Mouse (Mus musculus) natural killer cell, adult 2 months (primary cell): ENCODE results near the gene Adk.

Source experiments
- DNase-seq, 2 experiments: peaks; one replicate each; pipeline ENCODE4 v3.0.0; 2022; ENCODE audit warnings: low spot score in 2 of 2

Gene Adk

GRCm38 (mm10) chr14:21165706-21166105 is 113.3 kb downstream of the Adk start:
- DNase-seq: no peak

DNA sequence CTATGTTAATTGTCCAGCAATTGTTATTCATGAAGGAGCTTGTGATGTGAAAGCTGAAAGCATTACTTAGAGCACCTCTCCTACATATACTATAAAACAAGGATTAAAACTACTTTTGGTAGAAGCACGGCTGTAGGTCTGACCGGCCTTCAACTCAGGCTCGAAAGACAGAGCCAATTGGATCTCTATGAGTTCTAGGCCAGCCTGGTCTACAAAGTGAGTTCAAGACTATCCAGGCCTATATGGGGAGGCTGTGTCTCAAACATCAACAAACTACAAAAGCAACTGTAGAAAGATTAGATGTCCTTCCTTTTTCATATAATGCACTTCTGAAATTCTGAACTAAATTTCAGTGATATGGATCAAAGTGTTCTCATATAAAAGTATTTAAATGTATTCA is 113.7 kb downstream of the Adk start:
- DNase-seq: no peak

- DNase-seq: no peak
Measured at GRCm38 (mm10) chr14:21173973-21174745, 121.8 kb downstream of the Adk start.

DNA sequence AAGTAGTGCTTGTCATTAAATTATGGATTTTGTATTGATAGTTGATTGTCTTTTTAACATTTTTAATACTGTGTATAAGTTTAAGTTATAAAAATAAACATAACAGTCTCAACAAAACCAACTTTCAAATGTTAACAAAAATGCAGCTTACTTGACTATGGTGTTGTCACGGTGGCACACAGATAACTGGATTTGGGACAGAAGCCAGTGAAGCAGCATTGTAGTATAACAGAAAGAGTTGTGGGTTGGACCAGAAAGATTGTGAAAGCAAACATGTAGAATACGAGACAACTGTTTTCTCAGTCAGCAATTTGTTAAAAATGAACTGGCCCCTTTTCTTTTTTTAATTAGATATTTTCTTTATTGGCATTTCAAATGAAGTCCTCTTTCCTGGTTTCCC is 122.4 kb downstream of the Adk start:
- no peak for DNase-seq

DNA sequence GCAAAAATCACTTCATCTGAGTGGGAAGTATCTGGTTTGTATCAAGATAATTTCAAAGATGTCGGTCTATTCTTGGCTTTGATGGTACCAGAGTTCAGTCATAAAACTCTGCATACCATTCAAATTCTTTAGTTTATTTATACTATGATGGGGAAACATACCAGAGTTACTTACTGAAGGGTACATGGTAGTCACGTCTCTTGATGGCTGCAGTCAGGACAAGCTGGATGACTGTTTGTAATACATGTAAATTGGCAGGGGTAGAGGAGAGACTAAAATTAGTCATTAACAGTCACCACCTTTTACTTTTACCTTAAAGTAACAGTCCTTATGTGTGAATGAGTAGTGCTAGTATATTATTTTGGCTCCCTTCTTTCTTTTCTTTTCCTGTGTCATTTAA is 125.4 kb downstream of the Adk start:
- DNase-seq: no peak

GRCm38 (mm10) chr14:21178356-21178755 is 126.0 kb downstream of the Adk start:
- no peak for DNase-seq

DNA sequence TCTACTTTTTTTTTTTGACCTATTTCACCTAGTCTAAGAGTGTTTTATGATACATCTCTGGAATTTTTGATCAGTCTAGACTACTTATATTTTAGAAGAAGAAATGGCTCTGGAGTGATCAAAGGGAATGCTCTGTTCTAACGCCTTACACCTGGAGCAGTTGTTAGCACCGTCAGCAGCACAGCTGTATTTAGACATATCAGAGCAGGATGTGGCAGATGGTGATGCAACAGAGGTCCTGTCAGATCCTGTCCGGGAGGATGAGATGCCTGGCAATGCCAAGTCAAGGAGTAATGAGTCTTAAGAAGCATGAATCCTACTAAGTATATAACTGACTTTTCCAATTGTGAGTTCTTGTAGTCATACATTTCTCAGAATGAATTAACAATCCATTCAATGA is 128.7 kb downstream of the Adk start:
- no peak for DNase-seq

DNA sequence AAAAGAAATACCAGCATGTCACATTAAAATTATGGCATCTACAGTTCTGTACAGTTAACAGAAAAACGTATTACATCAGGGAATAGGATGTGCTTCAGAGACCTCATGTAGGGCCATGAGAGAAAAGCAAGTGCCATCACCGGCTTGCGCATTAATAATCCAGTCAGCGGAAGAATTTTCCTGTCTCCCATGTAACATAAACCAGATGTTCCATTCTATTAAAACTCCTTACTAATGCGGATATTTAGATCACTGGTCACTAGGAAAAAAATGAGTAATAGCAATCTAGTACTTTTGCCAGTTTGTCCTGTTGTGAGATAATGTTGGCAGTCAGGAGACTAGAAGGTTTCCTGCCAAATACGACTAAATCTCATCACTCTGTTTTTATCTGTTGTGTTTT is 139.6 kb downstream of the Adk start:
- no peak for DNase-seq

DNA sequence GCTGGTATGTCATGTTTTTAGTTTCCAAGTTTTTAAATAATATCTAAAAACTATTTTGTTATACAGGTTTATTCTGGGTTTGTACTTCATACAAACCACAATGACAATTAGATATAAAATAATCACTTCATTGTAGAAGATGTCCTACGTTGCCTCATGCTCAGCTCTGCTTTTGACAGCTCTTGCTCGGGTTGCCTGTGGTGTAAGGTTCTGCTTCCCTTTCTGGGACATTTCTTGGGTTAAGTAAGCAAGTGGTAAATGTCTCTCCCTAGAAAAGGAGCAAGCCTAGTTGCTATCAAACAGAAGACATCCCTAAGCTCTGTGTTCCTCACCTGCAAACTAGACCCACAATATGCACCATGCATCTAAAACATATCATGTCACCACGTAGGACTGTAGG is 140.4 kb downstream of the Adk start:
- DNase-seq: no peak

DNA sequence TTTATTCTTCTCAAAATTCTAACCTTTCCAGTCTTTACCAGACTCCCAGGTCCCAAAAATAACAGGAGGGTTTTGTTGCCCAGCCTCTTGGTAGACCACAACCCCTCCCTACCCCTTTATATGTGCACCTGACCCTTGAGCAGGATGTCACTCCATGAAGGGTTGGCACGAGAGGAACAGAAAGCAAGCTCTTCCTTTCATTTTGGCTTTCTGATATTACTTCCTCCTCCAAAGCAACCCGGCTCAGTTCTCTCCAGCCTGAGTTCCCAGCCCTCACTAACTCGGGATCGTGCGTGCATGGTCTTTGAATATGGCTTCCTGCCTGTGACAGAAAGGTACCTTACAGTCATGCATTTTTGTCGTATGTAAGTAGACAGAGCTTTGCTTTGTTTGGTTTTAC is 142.0 kb downstream of the Adk start:
- no peak for DNase-seq

GRCm38 (mm10) chr14:21200850-21201249 is 148.5 kb downstream of the Adk start:
- DNase-seq: no peak

DNA sequence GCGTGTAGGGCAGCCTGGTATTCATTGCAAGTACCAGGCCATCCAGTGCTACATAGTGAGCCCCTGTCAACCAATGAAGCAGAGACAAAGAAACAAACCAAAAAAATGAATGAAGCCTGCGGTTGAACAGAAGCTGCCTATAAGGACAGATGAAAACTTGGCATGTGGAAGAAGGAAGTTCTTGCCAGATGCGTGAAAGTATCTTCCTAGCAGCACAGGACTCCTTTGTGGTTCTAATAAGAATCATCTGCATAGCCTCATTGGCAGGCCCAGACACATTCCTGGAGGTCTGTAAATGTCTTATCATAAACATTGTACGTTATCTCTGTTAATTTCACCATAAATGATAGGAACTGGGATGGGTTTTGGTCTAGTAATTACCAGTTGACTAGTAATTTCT is 154.1 kb downstream of the Adk start:
- DNase-seq: no peak

- DNase-seq: no peak
Measured at GRCm38 (mm10) chr14:21221574-21222138, 169.3 kb downstream of the Adk start.

GRCm38 (mm10) chr14:21222206-21222605 is 169.8 kb downstream of the Adk start:
- no peak for DNase-seq

DNA sequence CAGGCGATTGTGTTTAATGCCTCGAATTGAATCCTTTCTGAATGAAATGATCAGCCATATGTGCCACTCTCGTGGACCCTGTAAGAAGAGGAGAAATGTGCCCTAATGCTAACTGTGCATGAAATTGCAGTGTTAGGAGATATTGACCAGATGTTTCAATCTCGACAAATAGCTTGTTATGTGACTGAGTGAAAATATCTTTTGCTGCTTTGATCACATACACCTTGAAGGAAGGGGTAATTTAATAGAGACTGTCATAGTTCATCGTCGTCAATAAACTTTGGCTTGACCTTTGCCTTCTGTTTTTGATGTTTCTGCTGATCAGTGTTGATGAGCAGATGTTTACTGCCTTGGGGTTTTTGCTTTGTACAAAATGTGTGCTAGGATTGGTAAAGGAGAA is 171.1 kb downstream of the Adk start:
- no peak for DNase-seq

- no peak for DNase-seq
Measured at GRCm38 (mm10) chr14:21223971-21224635, 171.7 kb downstream of the Adk start.

DNA sequence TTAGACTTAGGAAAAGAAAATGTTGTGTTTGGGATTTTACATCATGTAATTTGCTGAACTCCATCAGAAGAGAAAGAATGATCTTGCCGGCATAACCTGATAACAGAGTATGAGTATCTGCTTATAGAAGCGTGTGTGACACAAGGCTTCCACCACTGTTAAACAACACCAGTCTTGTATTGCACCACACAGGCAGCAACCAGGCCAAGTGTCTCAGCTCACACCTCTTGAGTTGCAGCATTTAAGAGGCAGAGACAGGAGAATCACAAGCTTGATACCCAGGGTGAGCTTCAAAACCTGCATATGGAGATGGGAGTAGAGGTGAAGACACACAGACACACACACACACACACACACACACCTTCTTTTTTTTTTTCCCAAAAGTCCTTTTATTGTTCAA is 184.7 kb downstream of the Adk start:
- DNase-seq: no peak

DNA sequence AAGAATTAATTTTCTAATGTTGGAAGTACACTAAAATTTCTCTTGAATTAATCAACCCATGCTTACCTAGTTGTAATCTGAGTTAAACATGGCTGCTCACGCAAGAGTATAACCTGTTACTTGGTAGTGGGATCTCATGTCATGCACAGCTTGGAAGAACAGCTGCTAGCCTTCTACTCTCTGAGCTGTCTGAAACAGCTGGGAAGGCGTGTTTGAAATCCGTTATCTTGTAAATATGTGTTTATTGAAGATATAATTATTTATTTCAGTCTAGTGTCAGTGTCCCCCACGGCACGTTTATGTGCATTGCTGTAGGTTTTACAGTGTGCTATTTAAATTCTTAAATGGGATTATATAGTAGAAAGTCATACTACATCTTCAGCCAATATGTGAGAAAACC is 188.7 kb downstream of the Adk start:
- no peak for DNase-seq

DNA sequence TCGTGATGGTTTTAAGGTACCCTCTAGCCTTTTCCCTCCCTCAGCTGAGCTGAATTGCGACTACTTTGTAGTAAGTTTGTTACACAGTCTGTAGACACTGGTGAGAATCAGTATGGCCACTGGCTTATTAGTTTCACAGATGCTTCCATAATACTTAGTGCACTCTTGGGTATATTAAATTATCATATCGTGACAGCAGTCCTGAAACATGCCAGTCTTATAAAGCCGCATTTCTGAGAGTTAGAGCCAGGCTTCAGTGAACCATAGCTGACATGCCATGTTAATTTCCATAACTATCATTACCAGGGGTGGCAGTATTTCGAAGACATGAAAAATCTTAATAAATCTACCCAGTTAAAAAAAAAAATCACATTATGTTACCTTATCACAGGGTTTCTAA is 199.0 kb downstream of the Adk start:
- no peak for DNase-seq

DNA sequence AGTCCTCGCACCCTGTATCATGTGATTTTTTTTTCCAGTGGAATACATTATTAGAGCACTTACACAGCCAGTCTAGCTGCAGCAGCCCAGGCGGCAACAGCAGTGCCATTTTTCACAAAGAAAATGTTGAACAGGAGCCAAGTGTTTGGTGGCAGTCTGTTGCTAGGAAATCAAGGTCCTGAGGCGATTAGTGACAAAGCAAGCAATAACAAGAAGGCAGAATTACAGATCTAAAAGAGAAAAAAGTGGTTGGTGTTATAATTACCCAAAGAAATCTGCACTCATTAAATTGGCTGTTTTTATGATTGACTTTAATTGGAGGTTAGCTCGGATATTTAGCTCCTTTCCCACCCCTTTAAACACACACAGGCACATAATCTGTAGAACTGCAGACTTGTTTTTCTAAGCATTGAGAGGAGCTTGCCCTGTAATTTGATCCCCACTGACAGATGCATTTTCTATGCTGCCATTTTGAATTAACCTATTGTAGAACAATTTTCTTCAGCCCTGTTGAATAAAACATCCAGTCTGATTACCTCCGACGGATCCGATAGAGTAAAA is 200.0 kb downstream of the Adk start:
- DNase-seq: no peak

- DNase-seq: no peak
Measured at GRCm38 (mm10) chr14:21253321-21253992, 201.1 kb downstream of the Adk start.

GRCm38 (mm10) chr14:21253993-21254339 is 201.6 kb downstream of the Adk start:
- DNase-seq: no peak

DNA sequence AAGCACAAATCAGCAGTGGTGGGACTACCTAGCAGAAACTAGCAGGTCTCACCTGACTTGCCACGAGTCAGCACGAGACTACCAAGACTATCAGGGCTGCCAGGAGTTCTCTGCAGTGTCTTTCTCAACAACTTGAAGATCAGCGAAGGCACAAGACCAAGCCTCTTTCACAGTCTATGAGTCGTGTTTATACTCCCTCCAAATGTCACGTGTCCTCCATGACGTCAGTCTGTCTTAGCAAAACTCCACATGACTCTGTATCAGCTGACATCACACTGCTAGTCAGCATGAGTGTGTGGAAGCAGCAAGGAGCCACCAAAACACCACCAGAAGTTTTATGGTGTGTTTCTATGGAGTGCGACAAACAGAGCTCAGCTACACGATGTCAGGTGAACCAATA is 215.9 kb downstream of the Adk start:
- DNase-seq: no peak
